Mouse (Mus musculus) MEL (cell line): ENCODE results near the gene Tcte2. TPM values are rescaled to one million over a fixed set of nuclear protein-coding genes. Genes with fewer than 3 reads are reported as not detected.

Experiments used
- DNase-seq: peaks from one replicate; pipeline ENCODE4 v3.0.0; 2011; ENCODE audit warnings: low read depth, low spot score
- H3K27ac ChIP-seq: 2 replicates; pipeline ENCODE4 v1.5.1; 2012; ENCODE audit warnings: low read depth, mild to moderate bottlenecking, control low read depth, low read length, moderate library complexity; ENCODE audit not compliant: control insufficient read depth
- H3K27me3 ChIP-seq, 2 experiments: fragments of 150-350 bp in 1 of 2; sonication (generic) in 1 of 2; 2 replicates each; pipeline ENCODE4 v1.6.1; 2012; ENCODE audit warnings: low read length in 2 of 2, mild to moderate bottlenecking in 2 of 2, improper control_type of control experiment in 1 of 2, moderate library complexity in 1 of 2; ENCODE audit not compliant: insufficient read depth in 2 of 2, control insufficient read depth in 1 of 2
- H3K36me3 ChIP-seq, 2 experiments: 2 replicates each; pipeline ENCODE4 v1.6.1; 2012 to 2014; ENCODE audit warnings: low read length in 2 of 2, improper control_type of control experiment in 1 of 2, inconsistent platforms in 1 of 2, mild to moderate bottlenecking in 1 of 2; ENCODE audit not compliant: insufficient read depth in 2 of 2, control insufficient read depth in 1 of 2
- H3K4me1 ChIP-seq, 2 experiments: fragments of 150-350 bp in 1 of 2; sonication (generic) in 1 of 2; 2 replicates each; pipeline ENCODE4 v1.6.1; 2012; ENCODE audit warnings: low read length in 2 of 2, improper control_type of control experiment in 1 of 2, mild to moderate bottlenecking in 1 of 2; ENCODE audit not compliant: insufficient read depth in 2 of 2, control insufficient read depth in 1 of 2
- H3K4me3 ChIP-seq, 2 experiments: fragments of 150-350 bp in 1 of 2; sonication (generic) in 1 of 2; 2 replicates each; pipeline ENCODE4 v1.5.1; 2012; ENCODE audit warnings: low read depth in 2 of 2, low read length in 2 of 2, mild to moderate bottlenecking in 2 of 2, moderate library complexity in 2 of 2, control low read depth in 1 of 2, improper control_type of control experiment in 1 of 2; ENCODE audit not compliant: control insufficient read depth in 1 of 2, insufficient read depth in 1 of 2
- H3K79me2 ChIP-seq: 2 replicates; pipeline ENCODE4 v1.6.1; 2012; ENCODE audit warnings: mild to moderate bottlenecking, low read length, moderate library complexity; ENCODE audit not compliant: control insufficient read depth, poor library complexity, insufficient read depth
- H3K9ac ChIP-seq: 2 replicates; pipeline ENCODE4 v1.6.1; 2012; ENCODE audit warnings: low read depth, mild to moderate bottlenecking, control low read depth, low read length, moderate library complexity; ENCODE audit not compliant: control insufficient read depth, poor library complexity, severe bottlenecking
- H3K9me3 ChIP-seq: fragments of 150-350 bp; sonication (generic); replicated peaks from 2 replicates; pipeline ENCODE4 v1.6.1; 2012; ENCODE audit warnings: mild to moderate bottlenecking, low read length, improper control_type of control experiment, moderate library complexity; ENCODE audit not compliant: insufficient read depth
- CHD2 ChIP-seq: IDR thresholded peaks from 2 replicates; pipeline ENCODE4 v1.6.1; 2011; ENCODE audit warnings: low read length, improper control_type of control experiment
- EP300 ChIP-seq, 2 experiments: IDR thresholded peaks; 2 replicates each; pipeline ENCODE4 v1.6.1; 2011; ENCODE audit warnings: improper control_type of control experiment in 2 of 2, low read length in 2 of 2, low read depth in 1 of 2, mild to moderate bottlenecking in 1 of 2
- ETS1 ChIP-seq: IDR thresholded peaks from 2 replicates; pipeline ENCODE4 v1.6.1; 2012; ENCODE audit warnings: low read depth, mild to moderate bottlenecking, inconsistent platforms, low read length, improper control_type of control experiment, moderate library complexity
- GABPA ChIP-seq: IDR thresholded peaks from 2 replicates; pipeline ENCODE4 v1.6.1; 2012; ENCODE audit warnings: low read depth, mild to moderate bottlenecking, inconsistent platforms, low read length, improper control_type of control experiment, moderate library complexity
- GATA1 ChIP-seq: IDR thresholded peaks from 2 replicates; pipeline ENCODE4 v1.6.1; 2011; ENCODE audit warnings: low read depth, low read length, improper control_type of control experiment
- HCFC1 ChIP-seq: IDR thresholded peaks from 2 replicates; pipeline ENCODE4 v1.6.1; 2012; ENCODE audit warnings: low read depth, mild to moderate bottlenecking, inconsistent platforms, low read length, improper control_type of control experiment, moderate library complexity
- MAX ChIP-seq: IDR thresholded peaks from 2 replicates; pipeline ENCODE4 v1.6.1; 2011; ENCODE audit warnings: low read length, improper control_type of control experiment
- MXI1 ChIP-seq: IDR thresholded peaks from 2 replicates; pipeline ENCODE4 v1.6.1; 2011; ENCODE audit warnings: mild to moderate bottlenecking, low read depth, low read length, improper control_type of control experiment
- MYB ChIP-seq: IDR thresholded peaks from 2 replicates; pipeline ENCODE4 v1.6.1; 2011; ENCODE audit warnings: mild to moderate bottlenecking, low read depth, low read length, improper control_type of control experiment
- MYC ChIP-seq: IDR thresholded peaks from 2 replicates; pipeline ENCODE4 v1.6.1; 2011; ENCODE audit warnings: low read depth, mild to moderate bottlenecking, low read length, improper control_type of control experiment, moderate library complexity
- NELFE ChIP-seq: IDR thresholded peaks from 2 replicates; pipeline ENCODE4 v1.6.1; 2011; ENCODE audit warnings: low read depth, low read length, improper control_type of control experiment
- NRF1 ChIP-seq: IDR thresholded peaks from 2 replicates; pipeline ENCODE4 v1.6.1; 2014; ENCODE audit warnings: low read depth, mild to moderate bottlenecking, inconsistent platforms, low read length, improper control_type of control experiment, moderate library complexity; ENCODE audit not compliant: poor library complexity, insufficient read depth, severe bottlenecking
- POLR2A ChIP-seq, 2 experiments: IDR thresholded peaks; 2 replicates each; pipeline ENCODE4 v1.6.1; 2011 to 2012; ENCODE audit warnings: low read length in 2 of 2, mild to moderate bottlenecking in 2 of 2, control low read depth in 1 of 2, improper control_type of control experiment in 1 of 2, low read depth in 1 of 2, moderate library complexity in 1 of 2; ENCODE audit not compliant: control insufficient read depth in 1 of 2, insufficient read depth in 1 of 2, poor library complexity in 1 of 2
- SIN3A ChIP-seq: IDR thresholded peaks from 2 replicates; pipeline ENCODE4 v1.6.1; 2012; ENCODE audit warnings: low read length, improper control_type of control experiment, inconsistent platforms
- SMC3 ChIP-seq: IDR thresholded peaks from 2 replicates; pipeline ENCODE4 v1.6.1; 2011; ENCODE audit warnings: low read depth, low read length, improper control_type of control experiment
- TBP ChIP-seq: IDR thresholded peaks from 2 replicates; pipeline ENCODE4 v1.8.0; 2011; ENCODE audit warnings: low read depth, low read length, improper control_type of control experiment
- TCF12 ChIP-seq: IDR thresholded peaks from 2 replicates; pipeline ENCODE4 v1.6.1; 2014; ENCODE audit warnings: low read depth, mild to moderate bottlenecking, inconsistent platforms, low read length, improper control_type of control experiment, moderate library complexity
- USF1 ChIP-seq: IDR thresholded peaks from 2 replicates; pipeline ENCODE4 v1.6.1; 2014; ENCODE audit warnings: low read depth, mild to moderate bottlenecking, inconsistent platforms, low read length, improper control_type of control experiment, moderate library complexity
- ZC3H11A ChIP-seq: IDR thresholded peaks from 2 replicates; pipeline ENCODE4 v1.6.1; 2012; ENCODE audit warnings: low read depth, mild to moderate bottlenecking, inconsistent platforms, low read length, improper control_type of control experiment
- ZKSCAN1 ChIP-seq: IDR thresholded peaks from 2 replicates; pipeline ENCODE4 v1.6.1; 2012; ENCODE audit warnings: low read depth, mild to moderate bottlenecking, inconsistent platforms, low read length, improper control_type of control experiment, moderate library complexity
- ZNF384 ChIP-seq: IDR thresholded peaks from 2 replicates; pipeline ENCODE4 v1.6.1; 2012; ENCODE audit warnings: low read depth, mild to moderate bottlenecking, inconsistent platforms, low read length, improper control_type of control experiment
- polyA plus RNA-seq, 2 experiments: library from polyadenylated mRNA; stranded (reverse) in 1 of 2; unstranded in 1 of 2; fragments of >175 nt in 1 of 2; fragments of >200 nt in 1 of 2; gene quantifications; 2 replicates each; pipeline versions ENCODE4 v1.2.1 to v1.2.4; 2012; ENCODE audit warnings: low replicate concordance in 2 of 2, low read depth in 1 of 2; ENCODE audit not compliant: insufficient read length in 2 of 2, insufficient read depth in 1 of 2, missing spikeins in 1 of 2
- total RNA-seq: library from RNA; depleted of rRNA; stranded (reverse); fragments of 300-350 nt; gene quantifications from 2 replicates; pipeline ENCODE4 v1.2.3, GENCODE M21; 2012

Tcte2 gene
- total and polyA plus RNA-seq, 3 experiments: not detected

DNA sequence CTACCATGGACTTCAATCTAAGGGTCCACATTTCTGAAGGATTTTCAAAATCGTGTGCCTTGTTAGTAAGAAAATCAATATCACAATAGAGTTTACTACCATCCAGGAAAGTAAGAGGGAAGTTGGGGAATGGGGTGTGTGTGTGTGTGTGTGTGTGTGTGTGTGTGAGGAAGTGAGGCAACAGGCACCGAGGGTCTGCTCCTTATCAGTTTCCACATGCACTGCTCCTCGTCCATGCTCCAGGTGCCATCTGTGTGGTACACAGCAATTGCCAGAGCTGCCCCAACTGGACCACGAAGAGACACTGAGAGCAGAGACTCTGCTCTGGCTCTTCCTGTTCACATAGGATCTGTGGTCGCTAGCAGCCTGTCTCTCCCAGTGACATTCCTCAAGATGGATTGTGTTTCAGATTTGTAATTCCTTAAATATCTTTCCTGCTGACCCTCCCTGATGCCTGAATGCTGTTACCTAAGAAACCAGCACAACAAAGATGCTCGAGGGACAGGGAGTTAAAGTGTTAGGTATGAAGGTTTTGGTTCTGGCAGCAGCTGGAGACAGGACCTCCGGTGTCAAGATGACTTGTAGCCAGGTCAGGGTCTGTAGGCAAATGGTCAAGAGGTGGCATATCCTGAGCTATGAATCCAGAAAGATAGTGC lies 23.4 kb downstream of the Tcte2 start:
- no peak for DNase-seq
- H3K79me2 ChIP-seq: no peaks in the 10 kb centered on the region
- no peaks in the 10 kb centered on the region for H3K36me3 ChIP-seq
- no peak overlapping the region for H3K27ac ChIP-seq
- no peak overlapping the region for H3K4me3 ChIP-seq
- no peak for TF ChIP-seq MAX
- TF ChIP-seq NRF1: no peak
- TF ChIP-seq CHD2: no peak
- TF ChIP-seq EP300 (IDR thresholded peaks at IDR 0.05; ENCODE audit: low read depth in 1 of 2, low read length in 2 of 2): no peak
- no peak for TF ChIP-seq TCF12
- TF ChIP-seq MXI1: no peak
- TF ChIP-seq SIN3A: no peak
- no peak for TF ChIP-seq HCFC1
- TF ChIP-seq ZKSCAN1: no peak
- no peak for TF ChIP-seq ETS1
- H3K4me1 ChIP-seq: no peaks in the 10 kb centered on the region
- H3K27me3 ChIP-seq: no peaks in the 10 kb centered on the region
- H3K9me3 ChIP-seq: no peaks in the 10 kb centered on the region
- H3K9ac ChIP-seq: no peak overlapping the region

DNA sequence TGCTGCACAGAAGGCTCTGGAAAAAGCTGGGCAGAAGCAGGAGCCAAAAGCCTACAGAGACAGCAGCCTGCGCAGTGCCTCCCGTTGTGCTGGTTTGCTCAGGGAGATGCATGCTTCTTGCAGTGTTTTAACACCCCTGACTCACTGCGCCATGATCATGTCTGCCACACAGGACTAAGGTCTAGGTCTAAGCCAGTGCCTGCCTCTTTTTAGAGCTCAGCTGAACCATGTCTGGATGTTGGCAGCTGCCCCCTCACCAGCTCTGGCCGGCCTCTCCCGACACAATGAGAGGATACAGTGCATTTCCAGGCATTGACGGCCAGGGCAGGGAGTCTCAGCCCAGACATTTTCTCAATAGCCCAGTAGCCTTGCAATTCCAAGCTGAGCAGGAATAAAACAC lies 24.3 kb downstream of the Tcte2 start:
- no peak overlapping the region for H3K9ac ChIP-seq
- DNase-seq: no peak
- TF ChIP-seq GABPA (no peak), USF1 (no peak), ZC3H11A (no peak), MYB (no peak), GATA1 (no peak), ZNF384 (no peak), TBP (no peak), MYC (no peak), POLR2A (IDR thresholded peaks at IDR 0.05; ENCODE audit: control insufficient read depth in 1 of 2, insufficient read depth in 1 of 2, low read depth in 1 of 2, low read length in 2 of 2, poor library complexity in 1 of 2) (no peak), NRF1 (no peak), NELFE (no peak), SMC3 (no peak)
- H3K27ac ChIP-seq: no peak overlapping the region
- no peaks in the 10 kb centered on the region for H3K4me1 ChIP-seq
- no peaks in the 10 kb centered on the region for H3K36me3 ChIP-seq
- no peaks in the 10 kb centered on the region for H3K9me3 ChIP-seq
- H3K79me2 ChIP-seq: no peaks in the 10 kb centered on the region
- H3K27me3 ChIP-seq: no peaks in the 10 kb centered on the region
- H3K4me3 ChIP-seq: no peak overlapping the region
